In the genomic region with DNA sequence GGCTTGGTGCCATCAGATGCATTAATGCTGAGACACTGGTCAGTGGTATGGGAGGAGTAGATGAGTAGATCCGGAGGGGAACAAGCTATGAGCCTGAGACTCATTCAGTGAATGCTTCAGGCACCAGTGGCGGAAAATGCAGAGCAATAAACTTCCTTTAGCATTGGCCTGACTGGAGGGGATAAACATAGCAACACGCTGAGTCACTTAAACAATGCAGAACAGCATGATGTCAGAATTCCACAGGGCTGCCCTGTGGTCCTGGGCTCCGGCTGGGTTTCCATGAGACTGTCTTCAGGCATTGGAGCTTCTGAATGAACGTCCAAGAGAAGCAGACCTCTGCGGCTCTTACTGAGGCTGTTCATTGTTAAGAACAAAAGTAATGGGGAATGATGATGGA, we compare ENCODE assay signal across 13 mouse cellular contexts.
A peak's percentile ranks its signal among the peaks of the same experiment; 100 is the strongest.
DNase-seq lines count a peak whose midpoint lies in the region; ATAC-seq and TF ChIP-seq lines count a peak whose summit lies in the region.
"Had no signal": no experiment of that assay in that cellular context is flagged by ENCODE, and none has a peak within 500 bp of the region (broad histone marks: within the 10 kb centered on the region; RNA-seq: fewer than 3 reads in every experiment).

No protein-coding gene starts in this region.

- WGBS in heart, embryonic 13.5 days, result 8% methylated on average over 6 of the region's 6 CpGs

- no peak for TF ChIP-seq POLR2A in embryonic fibroblast, embryonic 13.5 days (IDR thresholded peaks at IDR 0.05; ENCODE audit: low read depth, low read length)

- no peaks in the 10 kb centered on the region for H3K9me3 ChIP-seq in heart, embryonic 13.5 days

- H3K4me3 ChIP-seq in heart, embryonic 13.5 days, result no peak overlapping the region
- no peak overlapping the region for H3K4me3 ChIP-seq in embryonic fibroblast, embryonic 13.5 days (ENCODE audit: insufficient read depth, low read length)

- peak overlapping the region; percentile 87 for H3K27ac ChIP-seq in heart, embryonic 13.5 days (replicated peaks)
- H3K27ac ChIP-seq in embryonic fibroblast, embryonic 13.5 days (ENCODE audit: insufficient read depth, low read length), result peak overlapping the region; percentile 66; the same call in 1 of the 2 replicates
- H3K27ac ChIP-seq: macrophage had no signal

- ATAC-seq in heart, embryonic 13.5 days (ENCODE audit: extremely low read depth, insufficient number of reproducible peaks, low FRiP score, low TSS enrichment), result peak; percentile 64; the same call in 1 of the 2 replicates
- ATAC-seq: forebrain, postnatal 0 days; inflammation-experienced regulatory T-cells, adult 6 months had no signal

- H3K9ac ChIP-seq in heart, embryonic 13.5 days, result peak overlapping the region; percentile 2; the same call in 1 of the 2 replicates
- H3K9ac ChIP-seq: forebrain, postnatal 0 days had no signal

- DNase-seq in heart, adult 8-10 months (ENCODE audit: low spot score), result no peak
- DNase-seq in MN1 (ENCODE audit: low spot score), result peak; percentile 57
- peak; percentile 10 for DNase-seq in lung, postnatal 10 days
- DNase-seq in right cerebral cortex, postnatal 4 days, result no peak
- no peak for DNase-seq in cerebellum, adult 11 months
- DNase-seq in urinary bladder, postnatal 14 days (ENCODE audit: low spot score), result no peak
- DNase-seq: adrenal gland, postnatal 25 days; cerebellum, postnatal 14 days; forebrain, postnatal 0 days had no signal

- no peaks in the 10 kb centered on the region for H3K36me3 ChIP-seq in heart, embryonic 13.5 days

- H3K4me1 ChIP-seq in heart, embryonic 13.5 days, result peaks cover 51% of the 10 kb centered on the region
- H3K4me1 ChIP-seq in embryonic fibroblast, embryonic 13.5 days (ENCODE audit: control insufficient read depth, insufficient read depth, low read length), result peaks cover 6% of the 10 kb centered on the region

- no peak for TF ChIP-seq CTCF in embryonic fibroblast, embryonic 13.5 days (IDR thresholded peaks at IDR 0.05; ENCODE audit: borderline replicate concordance, insufficient read depth, low read length)

- peak overlapping the region; percentile 45 for H3K4me2 ChIP-seq in heart, embryonic 13.5 days

- H3K27me3 ChIP-seq in heart, embryonic 13.5 days (replicated peaks), result 0 out of 2 replicates have a peak, but pooled peaks cover 3% of the 10 kb centered on the region

Comparison
In these comparisons a context has a peak if more than half of its experiments do, and no peak if none do; other contexts are left out.
1. DNase-seq: peak in MN1 (single experiment) and lung, postnatal 10 days (single experiment); none in heart, adult 8-10 months (single experiment), right cerebral cortex, postnatal 4 days (single experiment), cerebellum, adult 11 months (single experiment) and urinary bladder, postnatal 14 days (single experiment).